Mouse (Mus musculus) hindbrain, embryonic 16.5 days (tissue): ENCODE results near the gene Chst11. TPM values are rescaled to one million over a fixed set of nuclear protein-coding genes. Genes with fewer than 3 reads are reported as not detected.

Experiments
- ATAC-seq: fragments of 200-750 bp; cut with Nextera tagmentation; 2 replicates; pipeline ENCODE4 v1.8.0; 2017; ENCODE audit warnings: moderate TSS enrichment, moderate library complexity
- H3K27ac ChIP-seq: fragments of 300-500 bp; sonication (generic); 2 replicates; pipeline ENCODE4 v1.5.1; 2014; ENCODE audit warnings: low read depth, mild to moderate bottlenecking, control low read depth, low read length, moderate library complexity
- H3K27me3 ChIP-seq: fragments of 300-500 bp; sonication (generic); replicated peaks from 2 replicates; pipeline ENCODE4 v1.6.1; 2014; ENCODE audit warnings: low read length; ENCODE audit not compliant: control insufficient read depth, insufficient read depth
- H3K36me3 ChIP-seq: fragments of 300-500 bp; sonication (generic); 2 replicates; pipeline ENCODE4 v1.6.1; 2014; ENCODE audit warnings: mild to moderate bottlenecking, low read length, moderate library complexity, mixed read lengths; ENCODE audit not compliant: control insufficient read depth, insufficient read depth
- H3K4me1 ChIP-seq: fragments of 300-500 bp; sonication (generic); 2 replicates; pipeline ENCODE4 v1.6.1; 2014; ENCODE audit warnings: low read depth, low read length; ENCODE audit not compliant: control insufficient read depth, insufficient read depth
- H3K4me2 ChIP-seq: fragments of 300-500 bp; sonication (generic); 2 replicates; pipeline ENCODE4 v1.6.1; 2014; ENCODE audit warnings: mild to moderate bottlenecking, low read length, control low read depth, moderate library complexity
- H3K4me3 ChIP-seq: fragments of 300-500 bp; sonication (generic); 2 replicates; pipeline ENCODE4 v1.5.1; 2014; ENCODE audit warnings: mild to moderate bottlenecking, low read length, control low read depth, moderate library complexity
- H3K9ac ChIP-seq: fragments of 300-500 bp; sonication (generic); 2 replicates; pipeline ENCODE4 v1.6.1; 2014; ENCODE audit warnings: low read depth, mild to moderate bottlenecking, control low read depth, low read length, moderate library complexity
- H3K9me3 ChIP-seq: fragments of 300-500 bp; sonication (generic); 2 replicates; pipeline ENCODE4 v1.6.1; 2014; ENCODE audit warnings: mild to moderate bottlenecking, low read length, moderate library complexity; ENCODE audit not compliant: control insufficient read depth
- WGBS: fragments of 180-500 bp; shearing (Covaris S2); extraction: QIAGEN DNeasy Blood & Tissue Kit; methylation state at CpG from one replicate; pipeline ENCODE4 v1.1.7; 2014; 5-methylcytosine and 5-hydroxymethylcytosine counted together
- polyA plus RNA-seq: library from polyadenylated mRNA; unstranded; fragments of >200 nt; fragmentation: Nextera tagmentation; extraction: Ambion mirVana; gene quantifications from 2 replicates; pipeline ENCODE4 v1.2.1, GENCODE M21; 2015

Chst11 gene
- polyA plus RNA-seq, 1 experiment from 2014 or later: 3.6 TPM

DNA sequence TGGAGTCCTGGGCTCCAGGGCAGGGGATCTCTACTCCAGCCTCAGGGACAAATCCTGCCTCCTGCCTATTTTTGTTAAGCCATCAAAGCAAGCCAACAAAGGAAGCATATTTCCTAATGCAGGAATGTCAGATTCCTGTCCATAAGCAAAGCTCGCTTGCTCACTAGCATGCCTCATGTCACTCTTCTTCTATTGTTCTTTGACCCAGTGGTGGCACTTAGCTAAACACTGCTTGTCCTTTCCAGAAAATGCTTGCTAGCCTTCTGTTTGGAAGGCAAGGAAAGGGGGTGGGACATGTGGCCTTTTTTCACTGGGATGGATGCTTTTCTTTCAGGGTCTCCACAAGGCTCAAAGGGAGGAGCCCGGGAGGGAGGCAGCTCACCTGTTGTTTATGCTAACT is 103.5 kb downstream of the Chst11 start:
- H3K27ac ChIP-seq: no peak overlapping the region
- 0 out of 2 replicates have a peak, but pooled peaks have one; percentile 3 for ATAC-seq
- H3K36me3 ChIP-seq: no peaks in the 10 kb centered on the region

DNA sequence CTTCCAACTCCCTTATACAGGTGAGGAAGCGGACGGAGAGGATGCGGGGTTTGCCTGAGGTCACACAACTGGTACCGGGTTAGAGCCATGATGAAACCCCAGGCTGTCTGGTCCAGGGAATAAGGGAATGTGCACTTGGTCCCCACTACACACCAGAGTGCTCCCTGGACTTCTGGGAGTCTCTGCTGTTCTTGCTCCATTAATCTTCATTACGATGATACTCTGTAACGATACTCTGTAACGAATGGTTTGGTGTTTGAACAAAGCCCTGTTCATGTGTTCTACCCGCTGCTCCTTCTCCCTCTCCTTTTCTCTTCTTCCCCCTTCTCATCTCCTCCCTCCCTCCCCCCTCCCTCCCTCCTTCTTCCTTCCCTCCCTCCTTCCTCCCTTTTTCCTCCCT is 104.9 kb downstream of the Chst11 start:
- H3K9me3 ChIP-seq: no peaks in the 10 kb centered on the region
- H3K9ac ChIP-seq: no peak overlapping the region
- WGBS: 68% methylated on average over 8 of the region's 8 CpGs
- no peak overlapping the region for H3K4me3 ChIP-seq
- H3K4me2 ChIP-seq: no peak overlapping the region
- H3K4me1 ChIP-seq: peaks cover 5% of the 10 kb centered on the region; the same call in 1 of the 2 replicates
- H3K36me3 ChIP-seq: no peaks in the 10 kb centered on the region
- ATAC-seq: no peak
- no peaks in the 10 kb centered on the region for H3K27me3 ChIP-seq
- no peak overlapping the region for H3K27ac ChIP-seq

More for the DNA sequence above, 103.5 kb downstream of the Chst11 start:
- Histone ChIP-seq H3K9me3 (no peaks in the 10 kb centered on the region), H3K27me3 (no peaks in the 10 kb centered on the region), H3K4me1 (peaks cover 8% of the 10 kb centered on the region), H3K9ac (no peak overlapping the region), H3K4me3 (no peak overlapping the region), H3K4me2 (no peak overlapping the region)
- WGBS: 19% methylated on average over 2 of the region's 2 CpGs

DNA sequence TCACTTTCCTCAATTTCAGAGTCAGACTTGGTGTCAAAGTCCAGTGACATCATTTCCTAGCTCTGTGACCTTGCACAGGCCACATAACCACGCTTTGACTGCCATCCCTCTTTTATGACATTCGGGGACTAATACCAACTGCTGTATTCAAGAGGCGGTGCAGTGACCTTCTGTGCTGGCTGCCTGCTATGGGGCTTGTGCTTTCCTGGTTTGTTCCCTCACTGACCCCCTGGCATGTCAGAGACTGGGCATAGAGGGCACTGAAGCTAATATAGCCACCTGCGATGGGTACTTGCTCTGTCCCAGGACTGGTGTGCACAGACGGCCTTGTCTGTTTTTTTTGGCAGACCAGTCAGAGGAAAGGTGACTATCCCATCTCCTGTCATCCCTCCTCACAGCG is 108.4 kb downstream of the Chst11 start:
- ATAC-seq: no peak
- H3K4me2 ChIP-seq: no peak overlapping the region
- no peak overlapping the region for H3K27ac ChIP-seq
- H3K4me1 ChIP-seq: peaks cover 2% of the 10 kb centered on the region; the same call in 1 of the 2 replicates
- WGBS: 94% methylated on average over 6 of the region's 6 CpGs
- no peak overlapping the region for H3K4me3 ChIP-seq
- H3K36me3 ChIP-seq: no peaks in the 10 kb centered on the region
- H3K9me3 ChIP-seq: no peaks in the 10 kb centered on the region
- H3K27me3 ChIP-seq: no peaks in the 10 kb centered on the region
- H3K9ac ChIP-seq: no peak overlapping the region

DNA sequence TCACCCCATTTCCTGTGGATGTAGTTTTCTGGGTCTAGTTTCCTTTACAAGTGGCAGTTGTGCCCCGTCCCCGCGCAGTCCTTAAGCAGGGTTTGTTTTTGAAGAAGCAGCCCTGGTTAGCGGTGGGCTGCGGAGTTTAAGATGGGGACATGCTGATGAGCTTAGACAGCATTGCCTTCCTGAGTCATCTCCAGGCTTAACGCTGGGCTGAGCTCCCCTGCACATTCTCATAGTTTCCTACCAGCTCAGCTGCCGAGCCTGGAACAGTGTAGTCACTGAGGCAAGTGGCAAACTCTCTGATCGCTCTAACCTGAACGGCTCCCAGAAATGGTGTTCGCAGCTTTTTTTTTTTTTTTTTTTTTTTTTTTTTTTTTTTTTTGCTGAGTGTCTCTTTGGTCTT is 109.0 kb downstream of the Chst11 start:
- Histone ChIP-seq H3K9me3 (no peaks in the 10 kb centered on the region), H3K4me2 (no peak overlapping the region), H3K27ac (no peak overlapping the region), H3K36me3 (no peaks in the 10 kb centered on the region), H3K27me3 (no peaks in the 10 kb centered on the region), H3K4me1 (peaks cover 5% of the 10 kb centered on the region), H3K9ac (no peak overlapping the region), H3K4me3 (no peak overlapping the region)
- no peak for ATAC-seq
- 82% methylated on average over 10 of the region's 10 CpGs for WGBS

DNA sequence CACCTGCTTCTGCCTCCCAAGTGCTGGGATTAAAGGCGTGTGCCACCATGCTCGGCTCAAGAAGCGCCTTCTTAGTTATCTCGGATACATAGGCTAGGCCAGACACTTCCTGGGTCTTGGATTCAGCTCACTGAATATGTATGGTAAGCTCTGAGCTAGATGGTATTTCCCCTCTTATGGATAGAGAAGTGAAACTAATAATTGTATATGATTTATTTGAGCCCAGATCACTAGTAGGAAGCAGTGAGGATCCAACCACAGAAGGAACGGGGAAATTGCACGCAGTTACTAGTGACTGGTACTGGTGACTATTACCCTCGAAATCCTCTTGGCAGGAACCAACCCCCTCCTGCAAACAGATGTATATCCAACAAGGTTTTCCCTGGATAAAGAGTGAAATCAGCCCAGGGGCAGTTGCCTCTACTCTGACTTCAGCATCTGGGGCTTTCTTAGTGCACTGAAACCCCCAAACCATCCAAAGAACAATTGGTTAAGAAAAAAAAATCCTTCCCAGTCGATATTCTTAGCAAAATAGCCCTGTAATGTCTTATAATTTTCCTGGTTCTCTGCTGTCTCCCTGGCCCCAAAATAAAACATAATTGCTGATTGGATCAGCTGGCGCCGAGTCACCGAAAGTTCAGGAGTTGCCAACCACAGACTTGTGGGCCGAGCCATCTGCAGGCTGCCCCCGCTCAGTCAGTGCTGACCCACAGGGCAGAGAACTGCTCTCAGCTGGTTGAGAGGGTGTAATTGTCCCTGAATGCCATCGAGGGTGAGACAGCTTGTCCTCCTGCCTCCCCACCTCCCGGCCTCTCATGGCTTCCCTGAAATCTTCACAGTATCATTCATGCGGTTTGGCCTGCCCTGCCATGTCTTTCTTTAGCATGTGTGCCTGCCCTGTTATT is 109.8 kb downstream of the Chst11 start:
- no peak overlapping the region for H3K27ac ChIP-seq
- no peak overlapping the region for H3K9ac ChIP-seq
- no peak for ATAC-seq
- H3K27me3 ChIP-seq: no peaks in the 10 kb centered on the region
- H3K36me3 ChIP-seq: no peaks in the 10 kb centered on the region
- no peaks in the 10 kb centered on the region for H3K9me3 ChIP-seq
- WGBS: 80% methylated on average over 16 of the region's 16 CpGs
- H3K4me2 ChIP-seq: no peak overlapping the region
- peaks cover 7% of the 10 kb centered on the region for H3K4me1 ChIP-seq
- no peak overlapping the region for H3K4me3 ChIP-seq

DNA sequence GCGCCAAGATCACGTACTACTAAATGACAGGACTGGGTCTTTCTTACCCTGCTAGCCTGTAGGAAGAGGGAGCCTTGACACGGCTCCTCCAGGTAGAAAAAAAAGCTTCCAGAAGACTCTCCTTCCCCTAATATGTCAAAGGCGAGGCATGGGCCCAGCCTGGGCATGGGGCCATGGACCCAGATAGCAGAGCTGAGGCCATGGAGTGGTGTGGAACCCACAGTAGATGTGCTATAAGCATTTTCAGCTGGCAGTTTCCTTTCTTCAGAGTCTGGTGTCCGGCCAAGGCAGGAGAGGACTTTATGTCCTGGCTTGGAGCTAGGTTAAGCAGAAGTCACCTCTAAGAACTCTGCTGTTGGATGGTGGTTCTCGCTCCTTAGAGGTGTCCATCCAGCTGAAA is 111.0 kb downstream of the Chst11 start:
- no peak overlapping the region for H3K4me2 ChIP-seq
- H3K4me3 ChIP-seq: no peak overlapping the region
- H3K9me3 ChIP-seq: no peaks in the 10 kb centered on the region
- H3K36me3 ChIP-seq: no peaks in the 10 kb centered on the region
- no peaks in the 10 kb centered on the region for H3K27me3 ChIP-seq
- H3K27ac ChIP-seq: no peak overlapping the region
- H3K9ac ChIP-seq: no peak overlapping the region
- 92% methylated on average over 6 of the region's 6 CpGs for WGBS
- peaks cover 7% of the 10 kb centered on the region for H3K4me1 ChIP-seq
- ATAC-seq: no peak

DNA sequence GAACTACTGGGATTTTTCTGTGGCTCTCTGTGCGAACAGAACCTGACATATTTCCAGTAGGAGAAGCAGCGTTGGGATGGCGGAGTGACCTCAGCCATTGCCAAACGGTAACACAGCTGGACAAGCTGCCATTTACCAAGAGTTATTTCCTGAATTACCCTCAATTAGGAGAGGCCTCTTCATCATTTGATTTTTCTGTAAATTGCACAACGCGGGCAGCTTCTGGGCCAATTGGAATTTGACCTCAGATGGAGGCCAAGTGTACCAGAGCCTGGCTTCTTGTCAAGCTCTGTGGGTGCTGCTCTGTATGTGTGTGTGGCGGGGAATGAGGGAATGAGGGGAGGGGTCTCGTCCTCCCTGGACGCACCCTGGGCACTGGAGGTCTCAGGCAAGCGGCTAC is 113.6 kb downstream of the Chst11 start:
- no peak overlapping the region for H3K4me2 ChIP-seq
- H3K4me1 ChIP-seq: peaks cover 14% of the 10 kb centered on the region
- H3K36me3 ChIP-seq: no peaks in the 10 kb centered on the region
- H3K27me3 ChIP-seq: no peaks in the 10 kb centered on the region
- no peaks in the 10 kb centered on the region for H3K9me3 ChIP-seq
- WGBS: 68% methylated on average over 10 of the region's 10 CpGs
- H3K27ac ChIP-seq: no peak overlapping the region
- no peak for ATAC-seq
- no peak overlapping the region for H3K9ac ChIP-seq
- no peak overlapping the region for H3K4me3 ChIP-seq

DNA sequence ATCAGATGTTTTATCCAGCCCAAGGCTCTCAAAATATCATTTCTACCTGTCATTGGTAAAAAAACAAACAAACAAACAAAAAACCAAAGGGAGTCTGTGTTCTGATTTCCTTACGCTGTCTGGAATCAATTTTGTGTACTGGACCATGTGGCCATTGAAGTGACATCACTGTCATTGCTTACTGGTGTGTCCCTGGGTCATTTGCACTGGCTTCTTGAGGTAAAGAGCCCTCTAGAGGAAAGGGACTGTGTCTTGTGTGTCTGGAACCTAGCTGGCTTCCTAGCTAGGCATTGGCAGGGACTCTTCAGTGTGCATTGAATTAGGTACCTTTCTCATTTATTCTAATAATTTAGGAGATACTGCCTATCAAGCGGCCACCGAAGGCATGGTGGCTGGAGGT is 114.4 kb downstream of the Chst11 start:
- H3K4me3 ChIP-seq: no peak overlapping the region
- no peaks in the 10 kb centered on the region for H3K9me3 ChIP-seq
- H3K27me3 ChIP-seq: no peaks in the 10 kb centered on the region
- H3K4me2 ChIP-seq: no peak overlapping the region
- H3K9ac ChIP-seq: no peak overlapping the region
- H3K4me1 ChIP-seq: peaks cover 14% of the 10 kb centered on the region
- no peak overlapping the region for H3K27ac ChIP-seq
- no peak for ATAC-seq
- 87% methylated on average over 3 of the region's 3 CpGs for WGBS
- no peaks in the 10 kb centered on the region for H3K36me3 ChIP-seq

DNA sequence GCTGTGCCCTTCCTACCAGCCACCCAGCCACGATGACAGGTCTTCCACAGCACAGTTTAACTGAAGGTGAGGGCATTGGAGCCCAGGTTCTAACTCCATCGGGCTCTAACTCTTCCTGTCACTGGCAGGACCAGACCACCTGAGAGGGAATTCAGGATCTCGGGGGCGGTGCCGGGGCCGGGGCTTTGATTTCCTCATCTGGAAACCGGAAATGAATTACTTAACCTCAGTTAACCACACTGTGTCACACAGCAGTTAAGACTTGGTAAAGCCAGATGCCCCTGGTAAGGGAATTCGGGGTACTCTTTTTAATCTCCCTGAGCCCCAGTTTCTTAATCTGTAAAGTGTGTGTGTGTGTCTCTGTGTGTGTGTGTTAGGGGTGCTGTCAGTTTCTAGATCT is 115.6 kb downstream of the Chst11 start:
- WGBS: 63% methylated on average over 8 of the region's 8 CpGs
- H3K9ac ChIP-seq: no peak overlapping the region
- no peaks in the 10 kb centered on the region for H3K27me3 ChIP-seq
- H3K9me3 ChIP-seq: no peaks in the 10 kb centered on the region
- no peak overlapping the region for H3K4me2 ChIP-seq
- H3K27ac ChIP-seq: 0 out of 2 replicates have a peak overlapping the region, but pooled peaks have one; percentile 24
- no peak overlapping the region for H3K4me3 ChIP-seq
- ATAC-seq: no peak
- no peaks in the 10 kb centered on the region for H3K36me3 ChIP-seq
- peaks cover 20% of the 10 kb centered on the region for H3K4me1 ChIP-seq
